Mouse (Mus musculus) brain, embryonic 14.5 days (tissue): ENCODE measurements around the gene Gsg1l.

ENCODE experiments used
- CTCF ChIP-seq: fragments of 200-500 bp; IDR thresholded peaks from 2 replicates; pipeline ENCODE4 v1.5.1; 2012; ENCODE audit warnings: inconsistent platforms, mild to moderate bottlenecking, moderate library complexity, borderline replicate concordance; ENCODE audit not compliant: insufficient read depth, insufficient read length; ENCODE audit errors: extremely low read depth
- POLR2A ChIP-seq: fragments of 200-500 bp; IDR thresholded peaks from 2 replicates; pipeline ENCODE4 v1.6.1; 2012; ENCODE audit warnings: mild to moderate bottlenecking, inconsistent platforms, borderline replicate concordance; ENCODE audit not compliant: poor library complexity, insufficient read depth, insufficient read length, severe bottlenecking; ENCODE audit errors: extremely low read depth

DNA sequence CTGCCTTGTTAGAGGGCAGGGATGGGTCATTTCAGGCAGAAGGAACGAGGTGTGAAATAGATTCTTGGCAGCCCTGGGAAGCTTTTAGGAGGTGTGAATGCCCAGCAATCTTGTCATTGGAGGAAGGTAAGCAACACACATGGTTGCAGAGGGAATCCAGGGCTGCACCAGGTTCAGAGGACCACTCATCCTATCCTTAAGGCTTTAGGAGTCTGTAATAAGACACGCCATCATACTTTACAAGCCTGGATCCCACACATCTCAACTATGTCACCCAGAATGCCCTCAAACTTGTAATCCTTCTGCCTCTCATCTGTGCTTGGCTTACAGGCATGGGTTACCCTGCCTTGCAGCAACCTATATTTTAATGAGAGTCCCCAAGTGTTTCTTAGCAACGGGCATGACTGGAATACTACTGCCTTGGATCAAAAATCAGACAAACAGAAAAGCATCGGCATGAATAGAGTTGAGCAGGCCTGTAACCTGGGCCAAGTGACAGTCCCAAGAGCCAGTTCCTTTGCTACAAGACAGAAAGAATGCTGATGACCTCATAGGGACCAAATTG, 196.0 kb downstream of the Gsg1l start:
- no peak for TF ChIP-seq CTCF
- no peak for TF ChIP-seq POLR2A
